Mouse (Mus musculus) CD4-positive helper T cell, adult 2 months (primary cell): ENCODE results near the gene Melk.
A peak's percentile ranks its signal among the peaks of the same experiment; 100 is the strongest.

ENCODE experiments used
- DNase-seq: peaks from one replicate; pipeline ENCODE4 v3.0.0-alpha.2; 2012; ENCODE audit warnings: low read depth, missing footprints, low spot score

Gene Melk

GRCm38 (mm10) chr4:44326721-44327120 lies 26.0 kb downstream of the Melk start:
- no peak for DNase-seq

- no peak for DNase-seq
Measured at GRCm38 (mm10) chr4:44327976-44328375, 27.3 kb downstream of the Melk start.

- no peak for DNase-seq
Measured at GRCm38 (mm10) chr4:44335006-44335405, 34.3 kb downstream of the Melk start.

- no peak for DNase-seq
Measured at GRCm38 (mm10) chr4:44361670-44362069, 61.0 kb downstream of the Melk start.

GRCm38 (mm10) chr4:44363434-44364013 lies 62.8 kb downstream of the Melk start:
- DNase-seq: no peak

GRCm38 (mm10) chr4:44392231-44393216 lies 91.8 kb downstream of the Melk start:
- no peak for DNase-seq

- peak; percentile 20 for DNase-seq
Measured at GRCm38 (mm10) chr4:44402607-44403006, 101.9 kb downstream of the Melk start.

- DNase-seq: no peak
Measured at GRCm38 (mm10) chr4:44404487-44404886, 103.8 kb downstream of the Melk start.
